Mouse (Mus musculus): ENCODE measurements around the gene AC109138.7.
A peak's percentile ranks its signal among the peaks of the same experiment; 100 is the strongest.
"Not testable (repeated sequence)": the region's sequence is repeated elsewhere in the genome, so short reads cannot be mapped to it uniquely, and the experiment has no call there.

Gene AC109138.7

DNA sequence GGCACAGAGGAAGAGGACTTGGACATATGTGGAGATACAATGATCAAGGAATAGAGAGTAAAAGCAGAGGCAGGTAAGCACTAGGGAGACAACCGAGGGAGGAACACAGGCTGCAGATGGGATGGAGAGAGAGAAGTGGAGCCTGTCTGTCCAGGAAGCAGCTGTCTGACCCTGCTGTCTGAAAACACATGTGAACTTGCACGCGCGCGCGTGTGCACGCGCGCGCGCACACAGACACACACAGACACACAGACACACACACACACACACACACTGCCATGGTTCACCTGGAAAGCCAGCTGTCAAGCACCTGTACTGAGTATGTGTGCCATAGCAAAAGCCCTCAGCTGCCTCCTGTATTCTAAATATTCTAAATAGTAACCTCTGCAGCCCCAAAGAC lies 4.1 kb downstream of the AC109138.7 start:
- DNase-seq (ENCODE audit: low spot score) = no peak

DNA sequence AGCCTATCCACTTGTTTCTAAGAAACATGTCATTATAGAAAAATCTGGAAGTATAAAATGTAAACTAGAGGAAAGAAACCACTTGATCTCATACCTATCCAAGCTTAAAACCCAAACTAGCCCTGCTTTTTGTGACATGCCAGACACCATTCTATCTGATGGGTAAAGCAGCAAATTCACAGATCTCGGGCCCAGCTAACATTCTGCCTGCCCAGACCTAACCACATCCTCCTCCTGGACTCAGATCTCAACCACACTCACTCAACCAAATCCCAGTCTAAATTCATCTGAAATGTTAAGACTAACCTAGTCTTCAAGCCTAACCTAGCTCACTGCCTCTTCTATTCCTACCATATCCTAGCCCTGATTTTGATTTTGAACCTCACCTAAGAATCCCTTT lies 4.6 kb downstream of the AC109138.7 start:
- DNase-seq (ENCODE audit: low spot score) = no peak

DNA sequence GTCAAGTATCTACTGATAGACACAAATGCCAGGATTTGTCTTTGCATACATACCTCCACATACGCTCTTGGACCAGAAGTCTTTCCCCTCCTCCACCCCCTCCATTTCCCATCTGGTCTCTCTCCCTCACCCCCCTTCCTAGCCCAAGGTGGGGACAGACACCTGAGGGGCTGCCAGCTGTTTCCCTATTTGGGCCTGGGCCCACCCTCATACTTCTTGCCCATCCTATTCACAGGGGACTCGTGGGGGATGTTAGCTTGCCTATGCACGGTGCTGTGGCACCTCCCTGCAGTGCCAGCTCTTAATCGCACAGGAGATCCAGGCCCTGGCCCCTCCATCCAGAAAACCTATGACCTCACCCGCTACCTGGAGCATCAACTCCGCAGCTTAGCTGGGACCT lies 5.8 kb downstream of the AC109138.7 start:
- no peak for DNase-seq (ENCODE audit: low spot score)

DNA sequence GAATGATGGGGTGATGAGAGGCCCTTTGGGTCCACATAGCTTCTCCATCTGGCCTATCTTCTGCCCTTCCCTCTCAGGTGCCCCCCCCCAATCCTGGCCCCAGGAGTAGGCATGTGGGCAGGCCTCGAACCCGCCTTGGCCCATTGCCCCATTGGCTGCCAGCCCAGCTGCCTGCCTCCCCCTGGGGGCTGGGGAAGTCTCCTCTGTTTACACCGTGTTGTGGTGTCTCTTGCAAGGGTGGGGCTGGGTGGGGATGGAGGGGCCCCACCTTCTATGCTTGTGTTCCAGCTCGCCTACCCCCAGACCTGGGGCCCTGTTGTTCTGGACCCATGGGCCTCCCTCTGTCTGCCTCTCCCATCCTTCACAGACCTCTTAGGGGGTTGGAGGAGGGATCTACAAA lies 6.3 kb downstream of the AC109138.7 start:
- DNase-seq (ENCODE audit: low spot score) = no peak

DNA sequence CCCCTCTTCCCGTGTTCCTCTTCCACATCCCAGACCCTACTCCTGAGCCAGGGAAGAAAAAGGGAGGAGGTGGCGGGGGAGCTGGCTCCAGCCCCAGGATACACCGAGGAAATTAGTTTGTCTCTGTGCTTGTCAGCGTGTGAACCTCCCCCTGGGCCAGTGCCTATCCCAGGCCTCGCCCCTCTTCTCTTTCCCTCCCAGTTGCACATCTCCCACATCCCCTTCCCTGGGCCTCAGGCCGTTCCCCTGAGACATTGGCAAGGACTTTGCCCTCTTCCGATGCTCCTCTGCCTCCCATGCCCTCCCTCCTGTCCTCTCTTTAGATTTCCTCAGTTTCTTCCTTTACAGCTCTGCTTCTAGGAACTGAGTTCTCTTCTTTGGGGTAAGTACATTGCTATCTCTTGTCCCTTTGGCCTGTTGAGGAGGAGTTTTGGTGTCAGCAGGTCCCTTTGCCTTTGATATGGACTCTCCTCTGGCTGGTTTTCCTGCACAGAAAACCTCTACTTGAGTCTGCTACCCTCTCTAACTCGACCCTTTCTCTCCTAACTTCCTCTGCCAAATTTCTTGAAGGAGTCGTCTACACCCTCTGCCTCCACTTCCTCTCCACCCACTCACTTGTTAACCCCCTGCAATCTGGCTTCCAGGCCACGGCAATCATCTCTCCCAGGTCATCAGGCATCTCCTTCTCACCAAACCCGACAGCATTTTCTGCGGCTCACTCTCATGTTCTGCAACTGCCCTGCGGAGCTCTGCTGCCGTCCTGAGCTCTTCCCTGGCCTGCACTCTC lies 7.0 kb downstream of the AC109138.7 start:
- DNase-seq (ENCODE audit: low spot score) = no peak

DNA sequence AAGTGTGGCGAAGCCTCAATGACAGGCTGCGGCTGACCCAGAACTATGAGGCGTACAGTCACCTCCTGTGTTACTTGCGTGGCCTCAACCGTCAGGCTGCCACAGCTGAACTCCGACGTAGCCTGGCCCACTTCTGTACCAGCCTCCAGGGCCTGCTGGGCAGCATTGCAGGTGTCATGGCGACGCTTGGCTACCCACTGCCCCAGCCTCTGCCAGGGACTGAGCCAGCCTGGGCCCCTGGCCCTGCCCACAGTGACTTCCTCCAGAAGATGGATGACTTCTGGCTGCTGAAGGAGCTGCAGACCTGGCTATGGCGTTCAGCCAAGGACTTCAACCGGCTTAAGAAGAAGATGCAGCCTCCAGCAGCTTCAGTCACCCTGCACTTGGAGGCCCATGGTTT lies 8.0 kb downstream of the AC109138.7 start:
- DNase-seq (ENCODE audit: low spot score) = no peak

DNA sequence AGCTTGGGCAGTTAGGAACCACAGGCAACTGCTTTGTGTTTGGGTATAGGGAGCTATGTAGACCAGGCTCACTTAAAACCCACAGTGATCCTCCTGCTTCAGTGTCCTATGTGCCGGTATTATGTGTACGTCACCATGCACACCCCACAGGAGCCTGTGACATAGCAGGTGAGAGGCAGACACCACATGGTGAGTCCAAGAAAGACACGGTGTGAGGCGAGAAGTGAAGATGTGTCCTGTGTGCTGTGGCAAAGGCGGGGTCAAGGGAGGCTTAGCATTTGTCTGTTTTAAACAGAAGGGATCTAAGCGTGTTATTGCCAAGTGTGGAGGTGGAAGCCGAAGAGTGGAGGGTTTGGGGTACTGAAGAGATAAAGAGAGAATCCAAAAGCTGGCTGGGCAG lies 12.6 kb downstream of the AC109138.7 start:
- DNase-seq (ENCODE audit: low spot score) = no peak

DNA sequence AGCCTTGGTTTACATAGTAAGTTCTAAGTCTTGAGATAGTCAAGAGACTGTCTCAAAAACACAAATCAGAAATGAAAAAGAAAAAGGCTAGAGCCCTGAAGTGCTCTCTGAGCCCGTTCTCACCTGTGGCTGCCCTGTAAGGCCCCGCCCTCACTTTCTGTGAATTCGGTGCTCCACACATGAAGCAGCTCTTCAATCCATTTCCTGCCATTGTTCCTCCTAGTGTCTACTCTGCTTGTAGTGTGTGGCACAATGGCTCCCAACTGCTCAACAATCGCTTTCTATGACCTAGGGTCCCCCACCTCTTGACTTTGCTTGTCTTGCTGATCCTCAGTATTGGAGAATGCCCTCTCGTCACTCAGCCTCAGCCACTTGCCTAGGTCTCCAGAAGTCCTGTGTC lies 13.3 kb downstream of the AC109138.7 start:
- DNase-seq (ENCODE audit: low spot score) = no peak

DNA sequence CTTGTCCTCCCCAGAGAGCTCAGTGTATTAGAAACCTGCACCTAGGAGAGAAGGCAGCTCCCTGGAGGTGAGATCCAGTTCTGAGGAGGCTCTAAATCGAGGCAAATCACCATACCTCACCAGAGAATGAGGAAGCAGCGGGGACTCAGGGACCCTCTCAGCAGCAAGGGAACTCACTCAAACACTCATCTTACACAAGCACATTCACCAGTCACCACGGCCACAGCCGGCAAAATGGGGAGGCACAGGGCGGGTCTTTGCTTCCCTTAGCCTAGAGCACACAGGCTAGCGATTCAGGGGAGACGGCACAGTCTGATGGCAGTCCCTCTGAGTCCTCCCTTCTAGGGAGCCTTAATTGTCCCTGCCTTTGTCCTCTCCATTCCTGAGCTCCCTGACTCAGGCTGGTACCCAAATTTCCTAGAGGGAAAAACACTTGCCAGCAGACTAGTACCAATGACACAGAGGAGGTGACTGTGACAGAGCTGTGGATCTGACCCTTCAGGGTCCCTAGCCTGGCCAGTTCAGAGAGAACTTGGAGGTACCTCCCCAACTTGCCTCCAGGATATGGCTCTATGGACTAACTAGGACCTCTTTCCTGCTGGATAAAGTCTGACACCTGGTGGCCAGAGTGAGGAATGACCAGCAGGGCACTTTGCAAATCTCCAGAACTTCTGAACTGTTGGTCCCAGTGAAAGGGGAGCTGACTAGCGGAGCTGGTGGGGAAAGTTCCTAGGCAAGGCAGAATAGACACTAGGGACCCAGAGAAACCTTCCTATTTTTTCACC lies 13.9 kb downstream of the AC109138.7 start:
- DNase-seq (ENCODE audit: low spot score) = peak; percentile 68

DNA sequence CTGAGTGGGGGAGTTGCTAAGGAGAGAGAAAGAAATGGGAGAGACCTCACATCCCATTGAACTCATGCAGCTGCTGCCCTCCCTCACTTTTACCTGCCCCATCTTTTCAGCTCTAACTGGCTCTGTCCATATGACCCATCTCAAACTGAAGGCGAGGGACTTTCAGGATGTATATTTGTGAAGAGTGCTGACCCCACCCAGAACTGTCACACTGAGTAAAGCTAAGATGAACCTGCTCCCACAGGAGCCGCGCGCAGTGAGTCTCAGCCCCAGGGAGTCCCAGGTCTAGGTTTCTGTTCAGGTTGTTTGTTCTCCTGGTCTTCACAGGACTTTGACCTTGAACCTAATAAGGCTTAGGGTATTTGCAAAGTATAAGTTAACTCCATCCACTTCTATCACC lies 14.7 kb downstream of the AC109138.7 start:
- no peak for DNase-seq (ENCODE audit: low spot score)

DNA sequence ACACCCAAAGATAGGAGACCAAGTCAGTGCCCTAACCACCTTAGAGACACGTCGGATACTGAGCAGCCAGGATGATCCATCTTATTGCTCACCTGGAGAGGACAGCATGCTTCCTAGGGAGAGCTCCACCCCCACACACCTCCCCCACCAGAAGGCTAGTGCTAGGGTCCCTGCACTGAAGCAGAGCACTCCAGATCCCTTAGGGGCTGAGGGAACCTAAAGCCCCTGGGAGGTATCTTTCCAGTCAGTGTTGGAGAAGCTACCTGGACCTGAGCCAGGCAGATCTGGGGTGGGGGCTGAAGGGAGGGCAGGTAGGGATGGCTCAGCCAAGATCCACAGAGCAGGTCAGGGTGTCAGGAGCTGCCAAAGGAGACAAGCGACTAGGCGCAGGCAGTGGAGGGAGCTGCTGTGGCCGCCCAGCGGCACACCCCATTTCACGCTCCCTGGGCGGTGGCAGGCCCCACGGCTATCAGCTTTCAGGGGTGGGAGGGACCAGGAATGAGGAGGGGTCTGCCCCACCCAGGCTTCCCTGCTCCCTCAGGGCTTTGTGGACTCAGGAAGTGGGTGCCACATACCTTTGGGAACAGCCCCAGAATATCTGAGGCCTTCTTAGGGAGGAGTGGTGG lies 15.4 kb downstream of the AC109138.7 start:
- DNase-seq (ENCODE audit: low spot score) = no peak

DNA sequence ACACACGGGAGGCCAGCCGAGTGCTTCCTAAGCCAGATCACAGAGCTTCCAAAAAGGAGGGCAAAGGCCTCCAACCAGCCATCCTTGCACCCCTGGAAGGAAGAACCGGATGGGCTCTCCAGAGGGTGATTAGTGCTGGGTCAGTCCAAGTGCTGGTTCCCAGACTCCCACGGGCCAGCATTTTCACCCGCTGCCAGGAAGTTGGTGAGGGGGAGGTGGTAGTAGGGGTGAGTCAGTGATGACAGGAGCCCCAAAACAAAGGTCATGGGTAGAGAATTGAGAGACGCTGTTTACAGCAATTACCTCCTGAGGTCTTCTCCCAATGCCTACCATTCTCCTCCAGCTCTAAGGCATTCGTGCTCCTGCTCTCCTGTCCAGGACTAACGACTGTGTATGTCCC lies 16.3 kb downstream of the AC109138.7 start:
- DNase-seq (ENCODE audit: low spot score) = no peak

DNA sequence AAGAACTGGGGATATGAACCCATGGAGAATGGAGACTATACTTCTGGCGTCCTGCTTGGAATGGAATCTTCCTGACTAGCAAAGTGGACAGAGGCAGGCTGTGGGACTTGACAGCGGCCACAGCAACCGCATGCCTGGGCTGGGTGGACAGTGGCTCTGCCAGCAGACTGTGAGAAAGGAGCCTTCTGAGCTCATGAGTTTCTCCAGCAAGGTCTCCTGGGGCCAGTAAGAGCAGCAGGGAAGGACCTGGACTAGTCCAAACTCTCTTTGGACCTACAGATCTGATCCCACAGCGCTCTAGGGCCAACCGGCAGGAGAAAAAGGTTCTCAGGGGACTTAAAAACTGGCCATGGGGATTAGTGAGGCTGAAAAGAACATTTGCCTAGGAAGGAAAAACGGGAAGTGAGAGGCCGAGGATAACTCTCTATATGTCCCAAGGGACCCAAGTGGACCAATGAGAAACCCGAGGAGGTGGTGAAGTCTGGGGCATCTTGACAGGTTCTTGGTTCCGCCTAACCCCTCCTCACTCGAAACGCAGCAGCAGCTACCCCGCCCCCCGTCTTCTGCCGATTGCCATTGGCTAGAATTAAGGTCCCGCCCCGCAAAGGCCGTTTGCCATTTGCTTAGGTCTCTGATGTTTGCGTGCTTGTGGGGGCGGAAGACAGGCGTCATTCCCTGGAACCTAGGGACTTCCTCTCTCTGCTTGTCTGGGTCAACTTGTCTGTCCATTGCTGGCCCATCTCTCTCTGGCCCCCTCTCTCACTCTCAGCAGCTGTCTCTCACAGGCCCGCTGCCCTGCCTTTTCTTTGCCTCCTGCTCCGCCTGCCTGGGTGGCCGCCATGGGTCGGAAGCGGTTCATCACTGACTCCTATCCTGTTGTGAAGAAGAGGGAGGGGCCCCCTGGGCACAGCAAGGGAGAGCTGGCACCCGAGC lies 17.4 kb downstream of the AC109138.7 start, which contains the start of gene Pold4:
TSS of gene Pold4 (plus strand) at position 647 of the 933 bp plus-strand sequence.
- DNase-seq (ENCODE audit: low spot score) = peak; percentile 92

DNA sequence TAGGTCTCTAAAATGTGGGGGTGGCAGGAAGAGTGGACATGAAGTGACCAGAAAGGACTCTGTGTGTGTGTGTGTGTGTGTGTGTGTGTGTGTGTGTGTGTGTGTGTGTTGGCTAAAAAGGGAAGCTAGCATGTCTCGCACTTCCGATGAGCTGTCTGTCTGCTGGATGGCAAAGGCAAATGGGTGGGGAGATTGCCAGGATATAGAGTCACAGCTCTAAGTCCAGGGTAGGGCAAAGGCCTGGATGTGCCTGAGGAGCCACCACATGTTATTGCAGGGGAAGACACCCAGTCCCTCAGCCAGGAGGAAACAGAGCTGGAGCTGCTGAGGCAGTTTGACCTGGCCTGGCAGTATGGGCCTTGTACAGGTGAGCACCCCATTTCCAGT lies 18.0 kb downstream of the AC109138.7 start:
- no peak for DNase-seq (ENCODE audit: low spot score)

DNA sequence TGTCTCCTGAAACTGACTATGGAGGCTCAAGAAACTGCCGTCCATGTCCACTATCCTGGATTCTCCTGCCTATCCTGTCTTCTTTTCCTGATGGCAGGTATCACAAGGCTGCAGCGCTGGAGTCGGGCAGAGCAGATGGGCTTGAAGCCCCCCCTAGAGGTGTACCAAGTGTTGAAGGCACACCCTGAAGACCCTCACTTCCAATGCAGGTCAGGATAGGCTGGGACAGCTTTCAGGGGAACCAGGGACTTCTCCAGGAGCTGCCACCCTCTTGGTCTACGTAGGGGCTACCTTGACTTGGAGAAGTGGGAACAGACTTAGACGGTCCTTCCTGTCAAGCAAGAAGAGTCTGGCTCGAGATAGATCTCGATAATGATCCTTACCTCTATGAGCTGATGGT lies 18.5 kb downstream of the AC109138.7 start:
- DNase-seq (ENCODE audit: low spot score) = no peak

DNA sequence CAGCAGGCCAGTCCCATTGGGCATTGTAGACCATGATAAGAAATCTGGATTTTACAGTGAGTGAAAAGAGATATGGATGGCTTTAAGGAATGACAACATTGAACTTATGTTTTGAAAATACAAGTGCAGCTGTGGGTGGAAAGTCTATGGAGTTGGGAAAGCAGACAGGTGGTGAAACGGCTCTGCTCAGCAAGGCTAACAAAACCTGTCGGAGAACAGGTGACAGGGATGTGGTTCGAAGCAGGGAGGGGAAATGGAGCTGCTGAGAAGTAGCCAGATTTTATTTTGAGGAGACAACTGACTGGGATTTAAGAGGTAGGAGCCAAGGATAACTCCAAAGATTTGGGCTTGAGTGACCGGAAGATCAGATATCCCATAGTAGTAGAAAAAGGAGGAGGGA lies 20.4 kb downstream of the AC109138.7 start:
- no peak for DNase-seq (ENCODE audit: low spot score)

DNA sequence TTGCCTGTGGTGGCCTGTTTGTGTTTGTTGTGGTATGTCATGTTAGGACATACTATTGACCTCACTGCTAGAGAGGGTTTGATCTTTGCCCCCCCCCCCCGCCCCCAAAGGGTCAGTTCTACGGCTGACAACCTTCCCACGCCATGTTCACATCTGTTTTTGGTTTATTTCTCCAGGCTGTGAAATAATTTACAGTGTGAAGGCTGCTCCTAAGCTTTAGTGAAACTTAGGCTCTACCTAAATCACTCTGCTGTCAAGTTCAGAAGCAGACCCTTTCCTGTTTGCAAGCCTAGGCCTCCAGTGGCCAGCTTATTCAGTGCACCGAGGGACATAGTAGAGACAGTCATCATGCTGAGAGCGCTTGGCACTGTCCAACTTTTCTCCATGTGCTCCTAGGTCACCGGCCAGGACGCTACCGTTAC lies 26.1 kb downstream of the AC109138.7 start:
- no peak for DNase-seq (ENCODE audit: low spot score)

DNA sequence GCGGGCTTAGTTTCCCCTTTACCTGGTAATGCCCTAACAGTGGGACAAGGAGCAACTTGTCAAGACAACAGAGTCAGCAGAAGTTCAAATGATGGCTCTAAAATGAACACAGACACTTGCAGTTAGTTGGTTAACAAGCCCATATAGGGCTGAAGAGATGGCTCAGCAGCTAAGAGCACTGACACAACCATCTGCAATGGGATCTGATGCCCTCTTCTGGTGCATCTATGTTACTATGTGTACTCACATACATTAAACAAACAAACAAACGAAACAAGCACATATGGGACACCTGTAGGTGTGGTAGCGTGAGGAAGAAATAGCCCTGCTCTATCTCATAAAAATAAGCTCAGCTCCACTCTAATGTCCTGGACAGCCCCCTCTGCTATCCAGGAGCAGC lies 28.3 kb downstream of the AC109138.7 start:
- DNase-seq (ENCODE audit: low spot score) = no peak

DNA sequence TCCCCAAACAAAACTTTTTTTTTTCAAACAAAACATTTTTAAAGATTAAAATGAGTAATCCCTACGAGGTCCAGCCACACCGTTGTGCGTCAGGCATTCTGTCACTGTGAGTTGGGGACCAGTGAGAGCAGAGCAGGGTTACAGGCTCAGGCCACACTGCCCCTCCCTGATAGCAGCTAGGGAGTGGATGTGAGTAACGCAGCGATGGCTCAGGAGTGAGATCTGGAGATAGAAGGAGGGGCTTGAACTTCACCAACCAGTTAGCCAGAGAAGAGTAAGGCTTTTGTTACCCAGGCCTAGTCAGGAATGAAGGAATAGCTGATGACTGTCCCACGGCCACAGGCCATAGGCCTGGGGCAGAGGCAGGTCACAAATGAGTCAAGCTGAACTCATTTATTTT lies 30.6 kb downstream of the AC109138.7 start:
- no peak for DNase-seq (ENCODE audit: low spot score)

DNA sequence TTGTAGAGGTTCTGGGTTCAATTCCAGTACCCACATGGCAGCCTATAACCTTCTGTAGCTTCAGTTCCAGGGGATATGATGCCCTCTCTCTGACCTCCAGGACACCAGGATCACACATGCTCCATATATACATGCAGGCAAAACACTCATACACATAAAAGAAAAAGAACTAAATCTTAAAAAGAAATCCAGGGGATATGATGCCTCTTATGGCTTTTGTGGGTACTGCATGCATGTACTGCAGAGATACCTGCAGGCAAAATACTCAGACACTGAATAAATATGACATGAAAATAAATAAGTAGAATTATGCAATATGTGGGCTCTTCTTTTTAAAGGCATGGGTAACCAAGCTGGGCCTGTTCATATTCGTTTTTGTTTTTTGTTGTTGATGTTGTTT lies 32.9 kb downstream of the AC109138.7 start:
- DNase-seq (ENCODE audit: low spot score) = no peak

DNA sequence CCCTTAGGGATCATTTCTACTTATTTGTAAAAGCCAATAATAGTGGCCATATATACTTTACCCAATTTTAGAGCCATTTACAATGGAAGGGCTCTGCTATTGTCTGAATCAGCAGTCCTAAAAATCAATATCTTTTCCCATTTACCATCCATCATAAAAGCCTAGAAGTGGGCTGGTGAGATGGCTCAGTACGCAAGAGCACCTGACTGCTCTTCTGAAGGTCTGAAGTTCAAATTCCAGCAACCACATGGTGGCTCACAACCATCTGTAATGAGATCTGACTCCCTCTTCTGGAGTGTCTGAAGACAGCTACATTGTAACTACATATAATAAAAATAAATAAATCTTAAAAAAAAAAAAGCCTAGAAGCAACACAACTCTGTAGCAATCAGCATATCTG lies 34.5 kb downstream of the AC109138.7 start:
- not testable (repeated sequence) for DNase-seq (ENCODE audit: low spot score)

DNA sequence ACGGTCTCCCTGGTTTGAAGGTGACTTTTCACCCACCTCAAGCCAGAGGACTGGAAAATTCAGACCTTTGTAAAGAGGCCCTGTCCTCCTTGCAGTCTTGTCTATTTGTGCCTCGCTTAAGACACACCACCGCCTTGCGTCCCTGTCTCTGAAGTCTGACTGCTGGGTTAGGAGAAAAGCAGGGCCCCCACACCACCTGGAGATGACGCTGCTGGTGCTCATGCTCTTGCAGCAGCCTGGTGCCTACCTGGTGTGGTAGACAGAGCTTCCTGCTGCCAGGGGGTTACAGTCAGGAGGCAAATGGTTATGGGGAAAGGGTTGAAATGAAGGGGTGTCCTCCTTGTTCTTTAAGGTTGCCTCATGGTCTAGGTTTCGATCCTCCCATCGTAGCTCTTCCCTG lies 40.1 kb downstream of the AC109138.7 start:
- DNase-seq (ENCODE audit: low spot score) = no peak
